Mouse (Mus musculus) bone marrow macrophage, adult 2 months (primary cell): ENCODE data around the gene Igf2r. TPM values are rescaled to one million over a fixed set of nuclear protein-coding genes. Genes with fewer than 3 reads are reported as not detected.

Source experiments
- H3K27ac ChIP-seq: 2 replicates; pipeline ENCODE4 v1.5.1; 2012; ENCODE audit warnings: low read depth, low read length; ENCODE audit not compliant: insufficient read depth
- H3K4me1 ChIP-seq: 2 replicates; pipeline ENCODE4 v1.6.1; 2012; ENCODE audit warnings: low read length; ENCODE audit not compliant: control insufficient read depth, insufficient read depth
- H3K4me3 ChIP-seq: 2 replicates; pipeline ENCODE4 v1.5.1; 2012; ENCODE audit warnings: mild to moderate bottlenecking, low read length, moderate library complexity; ENCODE audit not compliant: insufficient read depth
- CTCF ChIP-seq: IDR thresholded peaks from 2 replicates; pipeline ENCODE4 v1.5.1; 2012; ENCODE audit warnings: low read depth, mild to moderate bottlenecking, low read length, moderate library complexity
- POLR2A ChIP-seq: IDR thresholded peaks from 2 replicates; pipeline ENCODE4 v1.6.1; 2012; ENCODE audit warnings: mild to moderate bottlenecking, low read depth, low read length, borderline replicate concordance
- polyA plus RNA-seq: library from polyadenylated mRNA; stranded (reverse); fragments of >200 nt; gene quantifications from 2 replicates; pipeline ENCODE4 v1.2.4, GENCODE M21; 2012; ENCODE audit not compliant: missing spikeins, insufficient read depth, insufficient read length

Gene Igf2r
- polyA plus RNA-seq, 1 experiment: 36.5 TPM

GRCm38 (mm10) chr17:12718251-12718650 is 51.2 kb downstream of the Igf2r start:
- no peak overlapping the region for H3K4me3 ChIP-seq
- TF ChIP-seq POLR2A: no peak
- TF ChIP-seq CTCF: no peak
- no peak overlapping the region for H3K27ac ChIP-seq
- H3K4me1 ChIP-seq: peaks cover 10% of the 10 kb centered on the region

GRCm38 (mm10) chr17:12717445-12717844 is 52.0 kb downstream of the Igf2r start:
- no peak overlapping the region for H3K27ac ChIP-seq
- TF ChIP-seq POLR2A (no peak), CTCF (no peak)
- peaks cover 10% of the 10 kb centered on the region for H3K4me1 ChIP-seq
- H3K4me3 ChIP-seq: no peak overlapping the region

- no peak overlapping the region for H3K4me3 ChIP-seq
- no peak for TF ChIP-seq CTCF
- TF ChIP-seq POLR2A: no peak
- H3K4me1 ChIP-seq: peaks cover 10% of the 10 kb centered on the region
- no peak overlapping the region for H3K27ac ChIP-seq
Observed at GRCm38 (mm10) chr17:12715032-12715431, 54.4 kb downstream of the Igf2r start.

- peaks cover 10% of the 10 kb centered on the region for H3K4me1 ChIP-seq
- 0 out of 2 replicates have a peak, but pooled peaks have one; percentile 18 for TF ChIP-seq CTCF
- TF ChIP-seq POLR2A: no peak
- no peak overlapping the region for H3K27ac ChIP-seq
- H3K4me3 ChIP-seq: no peak overlapping the region
Observed at GRCm38 (mm10) chr17:12714080-12714561, 55.3 kb downstream of the Igf2r start.

GRCm38 (mm10) chr17:12712993-12713392 is 56.5 kb downstream of the Igf2r start:
- TF ChIP-seq POLR2A: no peak
- H3K4me3 ChIP-seq: no peak overlapping the region
- H3K27ac ChIP-seq: no peak overlapping the region
- H3K4me1 ChIP-seq: peaks cover 10% of the 10 kb centered on the region

GRCm38 (mm10) chr17:12712191-12712590 is 57.3 kb downstream of the Igf2r start:
- Histone ChIP-seq H3K27ac (no peak overlapping the region), H3K4me3 (no peak overlapping the region), H3K4me1 (peaks cover 10% of the 10 kb centered on the region)
- TF ChIP-seq POLR2A (no peak), CTCF (no peak)

GRCm38 (mm10) chr17:12710976-12711375 is 58.5 kb downstream of the Igf2r start:
- Histone ChIP-seq H3K27ac (no peak overlapping the region), H3K4me3 (no peak overlapping the region), H3K4me1 (peaks cover 10% of the 10 kb centered on the region)
- TF ChIP-seq POLR2A: no peak

- Histone ChIP-seq H3K4me3 (no peak overlapping the region), H3K27ac (no peak overlapping the region), H3K4me1 (peaks cover 10% of the 10 kb centered on the region)
- TF ChIP-seq CTCF (no peak), POLR2A (no peak)
Observed at GRCm38 (mm10) chr17:12710050-12710780, 59.2 kb downstream of the Igf2r start.

- H3K4me3 ChIP-seq: no peak overlapping the region
- no peak for TF ChIP-seq CTCF
- no peak for TF ChIP-seq POLR2A
- H3K27ac ChIP-seq: no peak overlapping the region
- H3K4me1 ChIP-seq: no peaks in the 10 kb centered on the region
Observed at GRCm38 (mm10) chr17:12708398-12708797, 61.1 kb downstream of the Igf2r start.

- no peak overlapping the region for H3K4me3 ChIP-seq
- H3K27ac ChIP-seq: no peak overlapping the region
- TF ChIP-seq CTCF (no peak), POLR2A (no peak)
- H3K4me1 ChIP-seq: no peaks in the 10 kb centered on the region
Observed at GRCm38 (mm10) chr17:12706590-12707049, 62.8 kb downstream of the Igf2r start.

- Histone ChIP-seq H3K27ac (no peak overlapping the region), H3K4me1 (no peaks in the 10 kb centered on the region), H3K4me3 (no peak overlapping the region)
- no peak for TF ChIP-seq CTCF
- TF ChIP-seq POLR2A: no peak
Observed at GRCm38 (mm10) chr17:12702901-12703300, 66.6 kb downstream of the Igf2r start.
